Mouse (Mus musculus): ENCODE measurements around the gene Sema3b. TPM values are rescaled to one million over a fixed set of nuclear protein-coding genes. Genes with fewer than 3 reads are reported as not detected.

Gene Sema3b
- total and polyA plus RNA-seq, 2 experiments from 2014 or later = 4.0 to 16.7 TPM

GRCm38 (mm10) chr9:107627387-107628255, 18.6 kb upstream of the Sema3b start:
- TF ChIP-seq CTCF (IDR thresholded peaks at IDR 0.05) = no peak
- 11% methylated on average over 20 of the region's 20 CpGs for WGBS
- peak overlapping the region; percentile 37; the same call in 1 of the 2 replicates for H3K4me2 ChIP-seq (ENCODE audit: low read depth, low read length, poor library complexity, severe bottlenecking)
- no peak overlapping the region for H3K4me3 ChIP-seq (ENCODE audit: low read depth, low read length)
- DNase-seq (ENCODE audit: low spot score) (no peak), ATAC-seq (ENCODE audit: low FRiP score) (no peak)
- H3K36me3 ChIP-seq (ENCODE audit: insufficient read depth, low read length) = peaks cover 10% of the 10 kb centered on the region; the same call in 1 of the 2 replicates
- peaks cover 52% of the 10 kb centered on the region for H3K4me1 ChIP-seq (ENCODE audit: insufficient read depth, low read length)
- no peaks in the 10 kb centered on the region for H3K9me3 ChIP-seq (ENCODE audit: low read length)
- H3K9ac ChIP-seq (replicated peaks; ENCODE audit: low read length, poor library complexity, severe bottlenecking) = peak overlapping the region; percentile 34; the same call in 1 of the 2 replicates
- H3K27me3 ChIP-seq (ENCODE audit: insufficient read depth, low read length) = no peaks in the 10 kb centered on the region
- peak overlapping the region; percentile 95 for H3K27ac ChIP-seq (ENCODE audit: low read depth, low read length)

GRCm38 (mm10) chr9:107626844-107627277, 17.8 kb upstream of the Sema3b start:
- H3K4me2 ChIP-seq (ENCODE audit: low read depth, low read length, poor library complexity, severe bottlenecking) = peak overlapping the region; percentile 37; the same call in 1 of the 2 replicates
- peaks cover 13% of the 10 kb centered on the region; the same call in 1 of the 2 replicates for H3K36me3 ChIP-seq (ENCODE audit: insufficient read depth, low read length)
- DNase-seq (ENCODE audit: low spot score) (peak; percentile 91), ATAC-seq (ENCODE audit: low FRiP score) (peak; percentile 74)
- no peaks in the 10 kb centered on the region for H3K9me3 ChIP-seq (ENCODE audit: low read length)
- H3K4me1 ChIP-seq (ENCODE audit: insufficient read depth, low read length) = peaks cover 45% of the 10 kb centered on the region
- no peak overlapping the region for H3K4me3 ChIP-seq (ENCODE audit: low read depth, low read length)
- peak overlapping the region; percentile 34; the same call in 1 of the 2 replicates for H3K9ac ChIP-seq (replicated peaks; ENCODE audit: low read length, poor library complexity, severe bottlenecking)
- no peaks in the 10 kb centered on the region for H3K27me3 ChIP-seq (ENCODE audit: insufficient read depth, low read length)
- TF ChIP-seq CTCF (IDR thresholded peaks at IDR 0.05) = peak; percentile 96
- peak overlapping the region; percentile 95 for H3K27ac ChIP-seq (ENCODE audit: low read depth, low read length)
- WGBS = 0% methylated on average over 2 of the region's 2 CpGs

GRCm38 (mm10) chr9:107626158-107626843, 17.3 kb upstream of the Sema3b start:
- TF ChIP-seq CTCF (IDR thresholded peaks at IDR 0.05) = no peak
- ATAC-seq (ENCODE audit: low FRiP score) = peak; percentile 32
- H3K4me3 ChIP-seq (ENCODE audit: low read depth, low read length) = no peak overlapping the region
- H3K27me3 ChIP-seq (ENCODE audit: insufficient read depth, low read length) = no peaks in the 10 kb centered on the region
- peak overlapping the region; percentile 37; the same call in 1 of the 2 replicates for H3K4me2 ChIP-seq (ENCODE audit: low read depth, low read length, poor library complexity, severe bottlenecking)
- H3K27ac ChIP-seq (ENCODE audit: low read depth, low read length) = peak overlapping the region; percentile 95
- WGBS = 26% methylated on average over 13 of the region's 15 CpGs
- H3K4me1 ChIP-seq (ENCODE audit: insufficient read depth, low read length) = peaks cover 42% of the 10 kb centered on the region
- DNase-seq (ENCODE audit: low spot score) = peak; percentile 70
- peak overlapping the region; percentile 34; the same call in 1 of the 2 replicates for H3K9ac ChIP-seq (replicated peaks; ENCODE audit: low read length, poor library complexity, severe bottlenecking)
- H3K9me3 ChIP-seq (ENCODE audit: low read length) = no peaks in the 10 kb centered on the region
- H3K36me3 ChIP-seq (ENCODE audit: insufficient read depth, low read length) = peaks cover 13% of the 10 kb centered on the region; the same call in 1 of the 2 replicates

GRCm38 (mm10) chr9:107625351-107626128, 16.5 kb upstream of the Sema3b start:
- ATAC-seq (ENCODE audit: low FRiP score) = no peak

DNA sequence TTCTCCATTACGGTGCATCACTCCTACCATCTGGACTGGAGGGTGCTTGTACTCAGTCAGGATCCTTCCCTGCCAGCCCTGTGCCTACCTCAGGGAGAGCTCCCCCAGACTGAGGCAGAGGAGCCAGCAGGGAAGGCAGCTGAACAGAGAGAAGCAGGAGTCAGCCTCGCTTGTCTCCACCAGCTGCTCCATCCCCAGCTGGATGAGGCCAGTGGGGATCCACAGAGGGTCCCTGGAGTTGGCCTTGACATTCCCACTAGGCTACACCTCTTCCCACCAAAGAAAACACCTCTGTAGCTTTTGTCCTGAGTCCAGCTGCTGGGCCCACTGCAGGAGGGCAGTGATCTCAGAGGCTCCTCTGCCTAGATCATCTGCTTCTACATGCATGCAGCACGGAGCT, 15.9 kb upstream of the Sema3b start:
- H3K27me3 ChIP-seq (ENCODE audit: insufficient read depth, low read length) = no peaks in the 10 kb centered on the region
- no peaks in the 10 kb centered on the region for H3K9me3 ChIP-seq (ENCODE audit: low read length)
- peaks cover 17% of the 10 kb centered on the region for H3K36me3 ChIP-seq (ENCODE audit: insufficient read depth, low read length)
- peak overlapping the region; percentile 95; the same call in 1 of the 2 replicates for H3K27ac ChIP-seq (ENCODE audit: low read depth, low read length)
- no peak for TF ChIP-seq CTCF (IDR thresholded peaks at IDR 0.05)
- peaks cover 31% of the 10 kb centered on the region for H3K4me1 ChIP-seq (ENCODE audit: insufficient read depth, low read length)
- H3K4me3 ChIP-seq (ENCODE audit: low read depth, low read length) = no peak overlapping the region
- ATAC-seq (ENCODE audit: low FRiP score) = no peak
- H3K4me2 ChIP-seq (ENCODE audit: low read depth, low read length, poor library complexity, severe bottlenecking) = no peak overlapping the region
- WGBS = 74% methylated on average over 3 of the region's 3 CpGs
- DNase-seq (ENCODE audit: low spot score) = no peak
- H3K9ac ChIP-seq (replicated peaks; ENCODE audit: low read length, poor library complexity, severe bottlenecking) = no peak overlapping the region

More at GRCm38 (mm10) chr9:107625351-107626128, 16.5 kb upstream of the Sema3b start:
- Histone ChIP-seq H3K27me3 (ENCODE audit: insufficient read depth, low read length) (no peaks in the 10 kb centered on the region), H3K4me2 (ENCODE audit: low read depth, low read length, poor library complexity, severe bottlenecking) (no peak overlapping the region), H3K9ac (replicated peaks; ENCODE audit: low read length, poor library complexity, severe bottlenecking) (no peak overlapping the region), H3K27ac (ENCODE audit: low read depth, low read length) (peak overlapping the region; percentile 95), H3K36me3 (ENCODE audit: insufficient read depth, low read length) (peaks cover 13% of the 10 kb centered on the region; the same call in 1 of the 2 replicates), H3K4me3 (ENCODE audit: low read depth, low read length) (no peak overlapping the region), H3K9me3 (ENCODE audit: low read length) (no peaks in the 10 kb centered on the region), H3K4me1 (ENCODE audit: insufficient read depth, low read length) (peaks cover 36% of the 10 kb centered on the region)
- TF ChIP-seq CTCF (IDR thresholded peaks at IDR 0.05) = peak; percentile 69
- 85% methylated on average over 12 of the region's 12 CpGs for WGBS
- no peak for DNase-seq (ENCODE audit: low spot score)

Data from midbrain, postnatal 0 days (tissue).